Mouse (Mus musculus): ENCODE measurements at regions not wholly inside any gene's neighbourhood (a gene's known extent, or its start where the extent isn't known, plus 50 kb on each side); places are given as distances from the start of the nearest gene placed in this dataset.
"Not testable (repeated sequence)": the region's sequence is repeated elsewhere in the genome, so short reads cannot be mapped to it uniquely, and the experiment has no call there.

GRCm38 (mm10) chr7:125182266-125182665 lies 262.2 kb upstream of the Kdm8 start:
- DNase-seq = no peak

- not testable (repeated sequence) for DNase-seq
Measured at GRCm38 (mm10) chr7:125183011-125183410, 261.5 kb upstream of the Kdm8 start.

GRCm38 (mm10) chr7:125185037-125185679 lies 259.3 kb upstream of the Kdm8 start:
- DNase-seq = no peak

GRCm38 (mm10) chr7:125187011-125187740 lies 257.3 kb upstream of the Kdm8 start:
- no peak for DNase-seq

- no peak for DNase-seq
Measured at GRCm38 (mm10) chr7:125188986-125189385, 255.5 kb upstream of the Kdm8 start.

- DNase-seq = no peak
Measured at GRCm38 (mm10) chr7:125190067-125190466, 254.4 kb upstream of the Kdm8 start.

GRCm38 (mm10) chr7:125191313-125191712 lies 253.2 kb upstream of the Kdm8 start:
- DNase-seq = no peak

GRCm38 (mm10) chr7:125211346-125211973 lies 233.0 kb upstream of the Kdm8 start:
- no peak for DNase-seq

GRCm38 (mm10) chr7:125214036-125214435 lies 230.4 kb upstream of the Kdm8 start:
- DNase-seq = no peak

GRCm38 (mm10) chr7:125217630-125218029 lies 226.8 kb upstream of the Kdm8 start:
- DNase-seq = no peak

- no peak for DNase-seq
Measured at GRCm38 (mm10) chr7:125222684-125223083, 221.8 kb upstream of the Kdm8 start.

- DNase-seq = no peak
Measured at GRCm38 (mm10) chr7:125234911-125235310, 209.6 kb upstream of the Kdm8 start.

GRCm38 (mm10) chr7:125237026-125237425 lies 207.4 kb upstream of the Kdm8 start:
- no peak for DNase-seq

GRCm38 (mm10) chr7:125243021-125243420 lies 201.5 kb upstream of the Kdm8 start:
- no peak for DNase-seq

- DNase-seq = no peak
Measured at GRCm38 (mm10) chr7:125248386-125248785, 196.1 kb upstream of the Kdm8 start.

- no peak for DNase-seq
Measured at GRCm38 (mm10) chr7:125250385-125250784, 194.1 kb upstream of the Kdm8 start.

GRCm38 (mm10) chr7:125250970-125251585 lies 193.4 kb upstream of the Kdm8 start:
- DNase-seq = no peak

GRCm38 (mm10) chr7:125254302-125254701 lies 190.2 kb upstream of the Kdm8 start:
- DNase-seq = no peak

GRCm38 (mm10) chr7:125259016-125259415 lies 185.5 kb upstream of the Kdm8 start:
- DNase-seq = no peak

- no peak for DNase-seq
Measured at GRCm38 (mm10) chr7:125262133-125262532, 182.3 kb upstream of the Kdm8 start.

GRCm38 (mm10) chr7:125262672-125263365 lies 181.7 kb upstream of the Kdm8 start:
- DNase-seq = no peak

GRCm38 (mm10) chr7:125263756-125264155 lies 180.7 kb upstream of the Kdm8 start:
- DNase-seq = no peak

- no peak for DNase-seq
Measured at GRCm38 (mm10) chr7:125270711-125271110, 173.8 kb upstream of the Kdm8 start.

Data from lung, postnatal 36 days (tissue).